Comparison of ENCODE assay signal across 8 mouse cellular contexts in the genomic region with DNA sequence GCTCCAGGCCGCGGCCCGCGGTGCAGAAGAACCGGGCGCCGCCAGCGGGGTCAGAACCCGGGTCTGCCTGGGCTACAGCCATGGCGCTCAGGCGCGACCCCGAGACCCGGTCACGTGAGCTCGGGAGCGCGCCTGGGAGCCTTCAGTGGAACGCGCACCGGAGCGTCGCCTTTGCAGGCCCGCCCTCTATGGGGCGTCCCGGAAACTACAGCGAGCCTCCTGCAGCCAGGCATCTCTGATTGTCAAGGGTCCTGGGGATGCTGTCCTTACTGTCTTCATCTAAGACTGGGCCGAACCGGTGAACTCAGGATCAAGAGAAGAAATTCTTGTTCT. TPM values are rescaled to one million over a fixed set of nuclear protein-coding genes. Genes with fewer than 3 reads are reported as not detected.
A peak's percentile ranks its signal among the peaks of the same experiment; 100 is the strongest.
DNase-seq lines count a peak whose midpoint lies in the region; ATAC-seq and TF ChIP-seq lines count a peak whose summit lies in the region.

A gene (minus strand): TSS at position 104 of the 333 bp plus-strand sequence.

- H3K27me3 ChIP-seq in C2C12 (ENCODE audit: control insufficient read depth, insufficient read depth, insufficient read length) (no peaks in the 10 kb centered on the region), myocyte (ENCODE audit: control insufficient read depth, insufficient read depth, insufficient read length) (no peaks in the 10 kb centered on the region)
- H3K27me3 ChIP-seq in erythroblast, embryonic 14.5 days (ENCODE audit: control insufficient read depth): no peaks in the 10 kb centered on the region
- H3K27me3 ChIP-seq in heart, embryonic 11.5 days (ENCODE audit: control insufficient read depth, insufficient read depth, low read length): no peaks in the 10 kb centered on the region
- no peaks in the 10 kb centered on the region for H3K27me3 ChIP-seq in kidney, embryonic 16.5 days (ENCODE audit: insufficient read depth, low read length)
- H3K27me3 ChIP-seq in liver, adult 2 months (ENCODE audit: control insufficient read depth, insufficient read depth, low read length): no peaks in the 10 kb centered on the region
- H3K27me3 ChIP-seq in splenic B cell, adult 2 months (ENCODE audit: control insufficient read depth, insufficient read depth, low read length, poor library complexity, severe bottlenecking): no peaks in the 10 kb centered on the region

- peak within 1 kb of the TSS; percentile 98 for H3K9ac ChIP-seq in heart, embryonic 11.5 days (ENCODE audit: low read depth, low read length)
- peak within 1 kb of the TSS; percentile 97 for H3K9ac ChIP-seq in kidney, embryonic 16.5 days (replicated peaks; ENCODE audit: low read length)
- H3K9ac ChIP-seq in liver, adult 2 months (ENCODE audit: low read depth, low read length): peak within 1 kb of the TSS; percentile 99

- H3K79me3 ChIP-seq in C2C12 (ENCODE audit: low read depth): no peaks in the 10 kb centered on the region

- H3K36me3 ChIP-seq in C2C12 (ENCODE audit: control insufficient read depth, insufficient read depth) (no peaks in the 10 kb centered on the region), myocyte (ENCODE audit: control insufficient read depth, insufficient read depth) (no peaks in the 10 kb centered on the region)
- peaks cover 14% of the 10 kb centered on the region for H3K36me3 ChIP-seq in erythroblast, embryonic 14.5 days (ENCODE audit: control insufficient read depth)
- no peaks in the 10 kb centered on the region for H3K36me3 ChIP-seq in heart, embryonic 11.5 days (ENCODE audit: control insufficient read depth, insufficient read depth, low read length)
- H3K36me3 ChIP-seq in kidney, embryonic 16.5 days (ENCODE audit: insufficient read depth, low read length): peaks cover 10% of the 10 kb centered on the region
- no peaks in the 10 kb centered on the region for H3K36me3 ChIP-seq in liver, adult 2 months (ENCODE audit: control insufficient read depth, insufficient read depth, low read length)
- no peaks in the 10 kb centered on the region for H3K36me3 ChIP-seq in splenic B cell, adult 2 months (ENCODE audit: control insufficient read depth, insufficient read depth, low read length, poor library complexity, severe bottlenecking)

- DNase-seq in brain, embryonic 14.5 days (ENCODE audit: low read depth): peak; percentile 96
- peak; percentile 60 for DNase-seq in liver, adult 2 months (ENCODE audit: extremely low read depth, low read depth, low spot score)
- peak; percentile 92 for DNase-seq in splenic B cell, adult 2 months (ENCODE audit: low read depth, low spot score)

- H3K4me2 ChIP-seq in heart, embryonic 11.5 days: peak within 1 kb of the TSS; percentile 76
- peak within 1 kb of the TSS; percentile 68 for H3K4me2 ChIP-seq in kidney, embryonic 16.5 days (replicated peaks; ENCODE audit: low read depth, low read length)
- H3K4me2 ChIP-seq in myocyte (ENCODE audit: low read depth): peak within 1 kb of the TSS; percentile 63

- WGBS in heart, embryonic 11.5 days (ENCODE audit: insufficient replicate concordance): 1% methylated on average over 28 of the region's 29 CpGs
- 1% methylated on average over 29 of the region's 29 CpGs for WGBS in kidney, embryonic 16.5 days
- 1% methylated on average over 29 of the region's 29 CpGs for WGBS in liver, adult 2 months

- H3K4me1 ChIP-seq in erythroblast, embryonic 14.5 days (ENCODE audit: control insufficient read depth): peaks cover 29% of the 10 kb centered on the region
- H3K4me1 ChIP-seq in heart, embryonic 11.5 days (ENCODE audit: control insufficient read depth, insufficient read depth, low read length): peaks cover 10% of the 10 kb centered on the region
- H3K4me1 ChIP-seq in kidney, embryonic 16.5 days (ENCODE audit: insufficient read depth, low read length): peaks cover 14% of the 10 kb centered on the region
- peaks cover 6% of the 10 kb centered on the region for H3K4me1 ChIP-seq in liver, adult 2 months (ENCODE audit: control insufficient read depth, insufficient read depth, low read length)

- peak within 1 kb of the TSS; percentile 98 for H3ac ChIP-seq in C2C12 (ENCODE audit: control insufficient read depth, insufficient read length, low read depth)
- peak within 1 kb of the TSS; percentile 47 for H3ac ChIP-seq in myocyte (ENCODE audit: control insufficient read depth, insufficient read length)

- H3K79me2 ChIP-seq in C2C12 (ENCODE audit: control insufficient read depth, insufficient read depth) (peaks cover 8% of the 10 kb centered on the region), myocyte (ENCODE audit: control insufficient read depth, insufficient read depth) (no peaks in the 10 kb centered on the region)
- peaks cover 2% of the 10 kb centered on the region; the same call in 1 of the 2 replicates for H3K79me2 ChIP-seq in liver, adult 2 months (ENCODE audit: control insufficient read depth, insufficient read depth, low read length)

- TF ChIP-seq POLR2A in brain, embryonic 14.5 days (IDR thresholded peaks at IDR 0.05; ENCODE audit: borderline replicate concordance, extremely low read depth, insufficient read depth, insufficient read length, poor library complexity, severe bottlenecking): peak; percentile 81
- TF ChIP-seq POLR2A in liver, adult 2 months (IDR thresholded peaks at IDR 0.05; ENCODE audit: extremely low read depth, insufficient read depth, low read length): peak; percentile 38; the same call in 1 of the 2 replicates
- TF ChIP-seq POLR2A in myocyte (IDR thresholded peaks at IDR 0.05; ENCODE audit: insufficient read length, low read depth): peak; percentile 59

- TF ChIP-seq CTCF in C2C12 (IDR thresholded peaks at IDR 0.05; ENCODE audit: control insufficient read depth, insufficient read depth, insufficient read length): peak; percentile 80
- peak; percentile 95 for TF ChIP-seq CTCF in brain, embryonic 14.5 days (IDR thresholded peaks at IDR 0.05; ENCODE audit: borderline replicate concordance, extremely low read depth, insufficient read depth, insufficient read length)
- peak; percentile 89 for TF ChIP-seq CTCF in liver, adult 2 months (IDR thresholded peaks at IDR 0.05; ENCODE audit: low read depth, low read length)

- H3K4me3 ChIP-seq in C2C12 (ENCODE audit: insufficient read depth, poor library complexity, severe bottlenecking) (peak within 1 kb of the TSS; percentile 69), myocyte (peak within 1 kb of the TSS; percentile 28)
- peak within 1 kb of the TSS; percentile 86 for H3K4me3 ChIP-seq in erythroblast, embryonic 14.5 days (replicated peaks)
- peak within 1 kb of the TSS; percentile 82 for H3K4me3 ChIP-seq in heart, embryonic 11.5 days (ENCODE audit: low read depth, low read length)
- peak within 1 kb of the TSS; percentile 94 for H3K4me3 ChIP-seq in kidney, embryonic 16.5 days (ENCODE audit: low read length)
- peak within 1 kb of the TSS; percentile 99 for H3K4me3 ChIP-seq in liver, adult 2 months (ENCODE audit: insufficient read depth, low read depth, low read length)

- H3K9me3 ChIP-seq in erythroblast, embryonic 14.5 days (ENCODE audit: control insufficient read depth, low read length): peaks cover 2% of the 10 kb centered on the region; the same call in 1 of the 2 replicates
- no peaks in the 10 kb centered on the region for H3K9me3 ChIP-seq in heart, embryonic 11.5 days (replicated peaks; ENCODE audit: control insufficient read depth, low read length)
- H3K9me3 ChIP-seq in kidney, embryonic 16.5 days (ENCODE audit: low read length): 0 out of 2 replicates have a peak, but pooled peaks cover 3% of the 10 kb centered on the region

- peak; percentile 93 for ATAC-seq in heart, embryonic 11.5 days (replicated peaks; ENCODE audit: insufficient number of reproducible peaks, low FRiP score, low TSS enrichment)
- ATAC-seq in kidney, embryonic 16.5 days (ENCODE audit: low FRiP score, low TSS enrichment): peak; percentile 96

- peak within 1 kb of the TSS; percentile 64 for H3K27ac ChIP-seq in heart, embryonic 11.5 days (ENCODE audit: low read depth, low read length)
- peak within 1 kb of the TSS; percentile 64 for H3K27ac ChIP-seq in kidney, embryonic 16.5 days (ENCODE audit: low read length)
- peak within 1 kb of the TSS; percentile 92 for H3K27ac ChIP-seq in liver, adult 2 months (replicated peaks; ENCODE audit: insufficient read depth, low read depth, low read length)

TF ChIP-seq in C2C12, 6 proteins besides CTCF, POLR2A, EP300 and RAD21:
- no peak for TF ChIP-seq MAX (IDR thresholded peaks at IDR 0.05)
- TF ChIP-seq FOSL1 (IDR thresholded peaks at IDR 0.05; ENCODE audit: insufficient read depth, low read length, poor library complexity, severe bottlenecking): no peak
- peak; percentile 95 for TF ChIP-seq USF1 (IDR thresholded peaks at IDR 0.05; ENCODE audit: low read depth)

TF ChIP-seq in myocyte, 11 proteins besides CTCF, POLR2A, EP300 and RAD21:
- TF ChIP-seq MAX (IDR thresholded peaks at IDR 0.05; ENCODE audit: low read depth) (no peak), TCF12 (IDR thresholded peaks at IDR 0.05; ENCODE audit: insufficient read depth, poor library complexity, severe bottlenecking) (no peak), MYOG (IDR thresholded peaks at IDR 0.05; ENCODE audit: control insufficient read depth in 1 of 3, insufficient read depth in 1 of 3, insufficient read length in 2 of 3, low read depth in 2 of 3) (no peak), REST (IDR thresholded peaks at IDR 0.05; ENCODE audit: insufficient read depth, insufficient read length) (no peak), E2F4 (IDR thresholded peaks at IDR 0.05; ENCODE audit: insufficient read depth) (no peak), CEBPB (IDR thresholded peaks at IDR 0.05; ENCODE audit: insufficient read depth, poor library complexity, severe bottlenecking) (no peak), TCF3 (IDR thresholded peaks at IDR 0.05; ENCODE audit: insufficient read length, low read depth) (no peak), USF1 (IDR thresholded peaks at IDR 0.05; ENCODE audit: low read depth) (peak; percentile 94), MYOD1 (IDR thresholded peaks at IDR 0.05; ENCODE audit: control insufficient read depth in 1 of 3, insufficient read length in 2 of 3, low read depth in 2 of 3) (no peak), SRF (IDR thresholded peaks at IDR 0.05; ENCODE audit: control insufficient read depth, insufficient read length, low read depth) (no peak), POLR2AphosphoS2 (IDR thresholded peaks at IDR 0.05; ENCODE audit: insufficient read length, low read depth) (peak; percentile 27)

RNA-seq across cellular contexts. Expression of the gene that starts here (rescaled TPM):
- polyA plus RNA-seq in C2C12 (2012; fragmentation: generic; extraction: Trizol) (3.1 TPM), myocyte (2012; fragmentation: generic; extraction: Trizol) (2.1 TPM)
- polyA plus RNA-seq in brain, embryonic 14.5 days (2012; rRNA removed): 3.6 and 4.1 TPM in 2 replicates
- not detected in 2 replicates for polyA plus RNA-seq in erythroblast, embryonic 14.5 days (2012)
- 11.0 and 12.0 TPM in 2 replicates for polyA plus RNA-seq in heart, embryonic 11.5 days (2014; fragmentation: Nextera tagmentation; extraction: Ambion mirVana)
- polyA plus RNA-seq in kidney, embryonic 16.5 days (2015; fragmentation: Nextera tagmentation; extraction: Ambion mirVana): 13.7 and 14.6 TPM in 2 replicates
- 2.0 and 2.5 TPM in 2 replicates for total RNA-seq in liver, adult 2 months (2014; rRNA removed)
- polyA plus RNA-seq in liver, adult 2 months (2012; rRNA removed): 0.90 and 1.1 TPM in 2 replicates

Comparison
In these comparisons a context has a peak if more than half of its experiments do, and no peak if none do; other contexts are left out.
1. Peak in every context shown above with its lines: DNase-seq, ATAC-seq, H3K4me3 ChIP-seq and H3K27ac ChIP-seq.
2. H3K4me3 ChIP-seq: peak in every context shown above with its lines; median percentile 99 in liver, adult 2 months; 94 in kidney, embryonic 16.5 days; 86 in erythroblast, embryonic 14.5 days; 82 in heart, embryonic 11.5 days; 69 in C2C12; 28 in myocyte.